Mouse (Mus musculus) adrenal gland, postnatal 14 days (tissue): ENCODE results near the gene Schip1. TPM values are rescaled to one million over a fixed set of nuclear protein-coding genes. Genes with fewer than 3 reads are reported as not detected.

ENCODE experiments used
- DNase-seq: peaks from one replicate; pipeline ENCODE4 v3.0.0; 2021; ENCODE audit warnings: mixed read lengths
- total RNA-seq: library from RNA; stranded (reverse); gene quantifications from 2 replicates; pipeline ENCODE4 v1.2.3, GENCODE M21; 2021

The Schip1 gene
- total RNA-seq, 1 experiment from 2014 or later = 15.8 TPM

DNA sequence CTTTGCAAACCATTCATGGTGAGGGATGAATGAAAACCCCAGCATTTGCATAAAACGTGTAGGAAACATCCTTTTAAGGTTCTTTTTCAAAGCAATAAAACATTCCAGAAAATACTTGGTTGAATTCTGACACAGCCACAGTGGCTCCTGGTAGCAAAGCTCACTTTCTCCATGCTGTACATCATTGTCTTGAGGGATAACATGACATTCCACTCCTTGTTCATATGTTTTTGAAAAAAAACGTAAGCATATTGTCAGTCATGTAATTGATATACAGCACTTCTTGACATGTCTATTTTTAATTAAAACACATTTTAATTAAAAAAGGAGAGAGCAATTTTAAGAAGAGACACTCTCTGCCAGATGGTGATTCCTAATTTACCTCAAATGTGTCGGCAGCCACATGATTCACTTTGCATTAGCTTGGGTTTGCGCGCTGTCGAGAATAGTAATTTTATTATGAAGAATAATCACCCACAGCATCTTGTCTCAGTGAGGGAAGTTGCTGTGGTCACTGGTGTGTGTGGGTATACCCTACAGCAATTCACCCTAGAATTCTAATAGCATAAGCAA is 61.8 kb downstream of the Schip1 start:
- DNase-seq = no peak

GRCm38 (mm10) chr3:68130386-68130785 is 65.8 kb downstream of the Schip1 start:
- DNase-seq = no peak

DNA sequence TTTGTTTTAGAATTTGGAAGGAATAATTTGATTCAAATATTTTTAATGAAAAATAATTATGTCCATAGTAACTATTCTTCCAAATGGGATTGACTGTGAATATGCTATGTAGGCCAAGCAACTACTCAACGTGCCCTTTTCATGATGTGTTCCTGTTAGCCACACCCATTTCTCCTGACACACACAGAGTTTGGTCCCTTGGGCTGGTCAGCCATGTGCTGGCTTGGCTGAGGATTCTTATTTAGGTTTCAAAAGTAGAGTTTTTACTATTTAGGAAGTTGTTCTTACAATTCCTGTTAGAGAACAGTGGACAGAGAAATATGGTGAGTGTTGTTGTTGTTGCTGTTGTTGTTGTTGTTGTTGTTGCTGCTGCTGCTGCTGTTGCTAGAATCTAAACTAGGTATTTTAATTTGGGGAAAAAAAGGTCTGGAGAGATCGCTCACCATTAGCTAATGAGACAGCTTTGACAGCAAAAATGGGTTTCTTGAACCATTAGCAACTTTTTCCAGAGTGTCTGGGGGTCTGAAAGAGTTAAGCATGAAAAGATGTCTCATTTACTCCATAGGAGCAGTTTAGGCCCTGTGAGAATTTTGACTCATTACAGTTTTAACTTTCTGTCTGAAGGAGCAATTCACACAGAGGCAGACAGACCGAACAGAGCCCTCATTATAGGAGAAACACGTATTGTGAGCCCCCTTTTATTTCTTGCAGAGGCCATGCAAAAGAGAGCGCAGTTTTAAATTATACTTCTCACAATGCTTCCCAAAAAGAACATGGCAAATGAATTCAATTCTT is 74.4 kb downstream of the Schip1 start:
- no peak for DNase-seq

DNA sequence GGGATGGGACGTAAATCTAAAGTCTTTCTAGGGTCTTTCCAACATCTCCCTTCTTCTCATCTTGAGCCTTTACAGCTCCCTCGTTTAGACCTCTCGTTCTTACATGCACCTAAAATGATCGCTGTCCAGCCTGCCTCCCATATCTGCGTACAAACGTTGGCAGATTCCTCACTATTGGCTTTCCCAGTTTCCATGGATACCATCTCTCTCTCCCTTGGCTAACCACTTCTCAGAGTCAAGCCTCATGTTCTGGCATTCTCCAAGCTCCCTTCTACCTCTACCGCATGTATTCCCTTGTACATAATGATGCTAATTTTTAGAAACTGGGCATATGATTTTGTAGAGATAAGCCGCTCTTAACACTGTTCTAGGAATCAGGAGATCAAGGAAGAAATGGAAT is 86.1 kb downstream of the Schip1 start:
- no peak for DNase-seq

DNA sequence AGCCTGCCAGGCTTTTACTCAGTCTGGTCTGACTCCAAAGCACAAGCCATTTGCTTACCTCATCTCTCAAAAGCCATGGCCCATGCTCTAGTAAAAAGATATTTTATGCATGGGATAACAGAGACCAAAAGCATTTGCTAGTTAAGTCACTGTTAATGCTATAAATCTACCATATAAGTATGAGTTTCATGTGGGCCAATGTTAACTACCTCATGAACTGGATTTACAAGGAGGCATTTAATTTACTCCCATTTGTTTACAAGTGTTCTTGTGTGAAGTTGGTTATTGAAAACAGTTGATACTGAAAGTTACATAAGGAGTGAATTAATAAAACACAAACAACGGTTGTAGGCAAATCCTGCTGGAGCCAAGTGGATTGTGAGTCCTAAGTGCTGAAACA is 95.6 kb downstream of the Schip1 start:
- no peak for DNase-seq

DNA sequence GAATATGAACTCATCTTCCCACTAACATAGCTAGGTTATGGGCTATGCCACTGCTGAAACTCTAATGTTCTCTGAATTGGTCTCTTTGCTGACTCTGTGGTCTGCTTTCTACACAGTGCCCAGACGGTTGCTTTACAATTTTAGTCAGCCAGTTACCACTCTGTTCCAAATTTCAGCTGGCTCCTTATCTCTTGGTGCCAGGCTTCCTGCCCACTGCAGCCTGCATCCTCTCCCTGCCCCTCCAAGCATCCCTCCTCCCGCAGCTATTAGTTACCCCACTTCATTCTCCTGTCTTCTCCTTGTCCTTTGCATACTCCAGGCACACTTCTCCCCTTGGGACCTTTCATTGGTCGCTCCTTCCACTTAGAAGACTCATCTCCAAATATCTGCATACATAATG is 96.2 kb downstream of the Schip1 start:
- DNase-seq = no peak

DNA sequence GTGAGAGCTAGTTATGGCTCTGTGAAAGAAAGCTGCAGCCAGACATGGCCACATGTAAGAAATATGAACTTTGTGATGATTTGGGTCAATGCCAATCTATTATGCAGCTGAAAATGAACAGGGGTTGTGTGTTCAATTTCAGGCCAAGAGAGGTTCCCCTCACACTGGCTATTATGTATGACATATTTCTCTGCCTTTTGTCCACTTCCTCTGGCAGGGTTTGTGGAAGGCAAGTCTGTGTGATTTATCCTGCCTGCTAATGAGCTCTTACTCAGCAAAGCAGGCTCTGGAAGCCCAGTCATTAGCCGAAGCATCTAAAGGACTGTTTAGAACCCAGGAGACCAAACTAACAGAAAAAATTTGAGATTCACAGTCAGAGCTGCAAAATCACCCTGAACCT is 113.6 kb downstream of the Schip1 start:
- no peak for DNase-seq

DNA sequence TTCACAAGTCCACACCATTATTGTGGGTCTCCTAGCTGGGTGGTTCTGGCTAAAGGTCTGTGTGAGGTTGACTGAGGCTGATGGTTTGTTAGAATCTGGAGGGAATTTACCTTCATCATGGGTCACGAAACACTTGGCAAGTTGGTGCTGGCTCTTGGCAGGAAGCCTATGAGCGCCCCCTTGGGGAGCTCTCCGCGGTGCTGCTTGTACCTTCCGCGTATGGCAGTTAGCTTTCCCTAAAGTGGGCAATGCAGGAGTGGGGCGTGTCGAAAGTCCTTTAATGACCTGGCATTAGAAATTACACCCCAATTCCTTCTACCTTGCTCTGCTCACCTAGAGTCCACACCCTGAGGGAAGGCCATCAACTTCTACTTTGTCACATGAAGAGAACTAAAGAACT is 122.9 kb downstream of the Schip1 start:
- DNase-seq = peak; percentile 6

GRCm38 (mm10) chr3:68189100-68189499 is 124.5 kb downstream of the Schip1 start:
- no peak for DNase-seq

DNA sequence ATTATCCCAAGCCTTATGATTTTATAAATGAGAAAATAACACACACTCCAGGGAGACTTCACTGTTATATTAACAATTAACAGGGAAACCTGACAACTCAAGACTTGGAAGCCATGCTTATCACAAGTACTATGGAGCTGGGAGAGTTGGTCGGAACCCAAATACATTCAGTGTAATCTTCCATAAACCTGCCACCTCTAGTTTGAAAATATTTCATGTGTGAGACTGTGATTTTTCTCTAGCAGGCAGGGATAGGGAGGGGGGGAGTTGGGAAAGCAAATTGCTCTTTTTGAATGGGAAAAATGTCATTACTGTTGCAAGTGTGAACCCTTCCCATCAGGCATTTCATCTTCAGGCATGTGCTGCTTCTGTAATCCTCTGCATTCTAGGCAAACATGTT is 132.3 kb downstream of the Schip1 start:
- DNase-seq = no peak

- DNase-seq = no peak
Measured at GRCm38 (mm10) chr3:68201214-68201613, 136.6 kb downstream of the Schip1 start.

DNA sequence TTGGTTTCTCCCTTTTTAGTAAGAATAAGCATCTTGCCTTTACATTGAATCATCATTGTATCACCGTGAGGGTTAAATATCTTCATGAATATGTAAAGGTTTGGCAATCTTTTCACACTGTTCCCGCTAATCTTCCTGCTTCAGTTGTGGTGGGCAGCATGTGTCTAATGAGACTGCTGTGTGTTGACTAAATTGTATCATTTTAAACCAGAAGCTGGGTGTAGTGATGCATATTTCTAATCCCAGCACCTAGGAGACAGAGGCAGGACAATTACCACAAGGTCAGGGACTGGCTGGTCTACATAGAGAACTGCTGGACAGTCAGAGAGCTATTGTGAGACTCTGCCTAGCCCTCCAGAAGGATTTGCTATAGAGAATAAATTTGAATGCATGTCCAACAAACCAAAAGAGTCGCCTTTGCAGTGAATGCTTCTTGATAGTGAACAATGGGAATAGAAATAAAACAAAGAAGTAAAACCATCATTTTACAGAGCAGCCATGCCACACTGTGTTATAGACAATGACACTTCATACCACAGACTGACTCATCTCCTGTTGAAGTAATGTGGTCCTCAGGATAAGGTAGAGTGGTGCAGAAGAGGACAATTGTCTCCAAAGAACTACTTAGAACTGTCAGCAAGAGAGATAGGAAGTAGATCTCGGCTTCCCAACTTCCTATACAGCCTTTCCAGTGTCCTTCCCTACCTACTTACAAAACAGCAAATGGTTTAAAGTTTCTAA is 137.7 kb downstream of the Schip1 start:
- no peak for DNase-seq

DNA sequence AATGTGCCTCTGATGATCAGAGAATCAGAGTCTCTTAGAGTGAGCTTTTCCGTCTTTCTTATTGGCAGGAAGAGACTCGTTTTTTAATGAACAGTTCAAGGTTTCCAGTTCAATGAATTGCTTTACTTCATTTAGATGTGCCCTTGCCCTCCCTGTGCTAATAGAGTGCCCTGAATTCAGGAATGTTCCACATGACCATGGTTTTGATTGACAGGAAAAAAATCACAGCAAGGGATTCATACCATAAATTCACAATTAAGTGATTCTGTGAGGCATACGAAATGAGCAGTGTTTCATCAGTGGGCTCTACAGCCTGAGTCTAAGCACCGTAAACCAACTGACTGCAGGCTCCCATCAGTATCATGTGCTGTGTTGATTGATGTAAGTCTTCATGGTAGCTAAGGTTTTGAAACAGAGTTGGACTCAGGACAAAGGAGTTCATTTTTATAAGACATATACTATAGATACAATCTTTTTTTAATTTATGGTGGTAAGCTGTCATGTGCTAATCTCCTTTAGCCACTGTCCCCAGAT is 139.4 kb downstream of the Schip1 start:
- no peak for DNase-seq

GRCm38 (mm10) chr3:68210422-68210821 is 145.8 kb downstream of the Schip1 start:
- no peak for DNase-seq

- no peak for DNase-seq
Measured at GRCm38 (mm10) chr3:68221452-68221851, 156.8 kb downstream of the Schip1 start.

DNA sequence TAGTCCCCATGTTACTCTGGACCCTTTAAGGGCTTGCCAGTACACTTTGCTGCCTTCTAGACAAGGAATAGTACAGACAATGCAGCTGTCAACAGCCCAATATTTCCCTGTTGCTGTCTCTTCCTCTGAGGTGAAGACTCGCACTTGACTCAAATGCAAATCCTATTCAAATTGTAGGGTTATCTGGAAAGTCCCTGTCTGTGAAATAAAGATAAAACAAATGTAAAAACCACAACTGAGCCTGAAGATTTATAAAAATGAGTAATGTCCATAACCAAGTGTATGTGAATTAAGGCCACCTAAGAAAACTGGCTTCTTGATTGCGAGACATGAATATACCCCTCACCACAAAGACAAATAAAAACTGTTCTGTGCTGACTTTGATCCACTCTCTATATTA is 175.3 kb downstream of the Schip1 start:
- DNase-seq = no peak

DNA sequence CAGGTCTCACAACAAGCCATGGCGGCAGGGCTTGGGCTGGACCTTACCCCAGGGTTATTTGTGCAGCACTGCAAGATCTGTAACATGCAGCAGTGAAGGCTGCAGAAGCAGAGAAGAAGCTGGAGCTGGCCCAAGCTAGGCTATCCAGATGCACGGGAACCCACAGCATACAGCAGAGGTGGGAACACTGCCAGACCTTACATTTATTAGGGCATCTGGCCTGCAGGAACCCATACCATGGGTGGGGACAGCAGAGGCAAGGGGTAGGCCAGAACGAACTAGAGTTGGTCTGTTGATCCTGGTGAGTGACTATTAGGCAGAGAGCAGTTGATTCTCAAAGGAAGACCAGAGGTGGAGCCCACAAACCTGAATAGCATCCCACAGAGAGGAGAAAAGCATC is 178.6 kb downstream of the Schip1 start:
- DNase-seq = no peak

GRCm38 (mm10) chr3:68246154-68246553 is 181.6 kb downstream of the Schip1 start:
- no peak for DNase-seq

DNA sequence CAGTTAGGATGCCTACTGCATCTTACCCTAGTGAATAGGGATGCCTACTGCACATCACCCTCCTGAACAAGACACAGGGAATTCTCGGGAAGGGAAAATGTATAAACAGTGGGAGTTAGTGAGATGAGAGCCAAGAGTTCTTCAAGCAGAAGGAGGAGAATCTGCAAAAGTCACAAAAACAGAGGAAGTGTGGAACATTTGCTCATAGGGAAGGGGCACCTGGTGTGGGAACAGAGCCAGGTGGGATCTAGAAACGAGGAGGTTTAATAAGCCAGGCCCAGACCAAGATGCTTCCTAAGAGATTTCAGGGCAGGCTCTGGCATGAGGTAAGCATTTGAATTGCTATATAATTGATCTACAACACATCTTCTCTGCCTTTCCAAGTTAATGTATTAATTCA is 186.0 kb downstream of the Schip1 start:
- DNase-seq = no peak

DNA sequence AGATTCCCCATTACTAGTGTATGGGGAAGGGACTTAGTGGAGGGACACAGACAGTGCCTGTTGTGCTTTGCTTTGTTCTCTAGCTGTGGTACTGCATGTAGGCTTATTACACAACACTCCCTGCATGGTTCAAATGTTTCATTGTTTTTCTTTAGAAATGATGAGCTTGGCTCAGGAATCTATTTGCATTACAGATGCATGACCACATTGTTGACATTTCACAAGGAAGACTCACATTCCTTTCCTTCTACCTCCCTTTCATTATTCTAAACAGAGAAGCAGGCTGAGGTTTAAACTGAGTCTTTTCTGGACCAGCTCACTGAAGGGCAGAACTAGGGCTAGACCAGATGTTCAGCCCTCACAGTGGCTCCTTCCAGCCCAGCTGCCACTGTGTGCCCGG is 187.7 kb downstream of the Schip1 start:
- DNase-seq = no peak

GRCm38 (mm10) chr3:68262304-68262703 is 197.7 kb downstream of the Schip1 start:
- no peak for DNase-seq

DNA sequence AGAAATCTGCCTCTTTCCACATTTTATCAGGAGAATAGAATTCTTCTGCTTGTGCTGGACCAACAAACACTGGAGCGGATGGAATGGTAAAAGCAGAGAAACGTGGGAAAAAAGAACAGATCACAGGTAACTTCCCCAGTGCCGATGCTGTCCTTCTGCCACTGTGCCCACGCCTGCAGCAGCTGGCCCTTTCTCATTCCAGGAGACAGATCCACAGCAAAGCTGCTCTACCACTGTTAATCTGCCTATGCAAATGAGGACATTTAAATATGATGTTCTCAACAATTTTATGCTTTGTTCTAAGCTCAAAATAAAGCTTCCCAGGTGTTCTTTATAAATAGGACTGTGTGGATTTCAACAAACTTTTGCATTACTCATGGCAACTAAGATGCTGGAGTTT is 203.3 kb downstream of the Schip1 start:
- DNase-seq = no peak

GRCm38 (mm10) chr3:68269251-68269650 is 204.6 kb downstream of the Schip1 start:
- no peak for DNase-seq
